Mouse (Mus musculus) stomach, postnatal 0 days (tissue): ENCODE measurements around the gene Ptprt.

Experiments used
- CTCF ChIP-seq: IDR thresholded peaks from 2 replicates; pipeline ENCODE4 v1.5.1; 2016; ENCODE audit warnings: antibody characterized with exemption, low read depth, mild to moderate bottlenecking, moderate library complexity
- EP300 ChIP-seq: optimal IDR thresholded peaks from 2 replicates; pipeline ENCODE3; 2016; ENCODE audit warnings: antibody characterized with exemption

GRCm38 (mm10) chr2:162349047-162349446, 311.9 kb downstream of the Ptprt start:
- TF ChIP-seq CTCF, result no peak
- no peak for TF ChIP-seq EP300
